ENCODE assay signal across 32 mouse cellular contexts in genomic region chr15:62244819-62245218, GRCm38 (mm10).
"Had no signal": no experiment of that assay in that cellular context is flagged by ENCODE, and none has a peak within 500 bp of the region (broad histone marks: within the 10 kb centered on the region; RNA-seq: fewer than 3 reads in every experiment).

No protein-coding gene starts in this region.

- H3K4me3 ChIP-seq: heart, embryonic 10.5 days; heart, embryonic 12.5 days; heart, embryonic 13.5 days; heart, embryonic 15.5 days; hindbrain, embryonic 10.5 days; hindbrain, embryonic 12.5 days; hindbrain, embryonic 13.5 days; hindbrain, embryonic 15.5 days; intestine, embryonic 15.5 days; kidney, embryonic 15.5 days; layer of hippocampus, adult 2 months; left cerebral cortex, adult 2 months had no signal

- H3K36me3 ChIP-seq: heart, embryonic 12.5 days; heart, embryonic 13.5 days; heart, embryonic 15.5 days; hindbrain, embryonic 10.5 days; hindbrain, embryonic 12.5 days; hindbrain, embryonic 13.5 days; hindbrain, embryonic 15.5 days; intestine, embryonic 15.5 days had no signal

- H3K9me3 ChIP-seq: heart, embryonic 10.5 days; heart, embryonic 12.5 days; heart, embryonic 13.5 days; heart, embryonic 15.5 days; hindbrain, embryonic 10.5 days; hindbrain, embryonic 12.5 days; hindbrain, embryonic 13.5 days; hindbrain, embryonic 15.5 days; intestine, embryonic 15.5 days; kidney, embryonic 15.5 days had no signal

- H3K9ac ChIP-seq: heart, embryonic 12.5 days; heart, embryonic 13.5 days; heart, embryonic 15.5 days; hindbrain, embryonic 12.5 days; hindbrain, embryonic 13.5 days; hindbrain, embryonic 14.5 days; hindbrain, embryonic 15.5 days; intestine, embryonic 15.5 days; kidney, embryonic 15.5 days had no signal

- H3K4me1 ChIP-seq: heart, embryonic 10.5 days; heart, embryonic 12.5 days; heart, embryonic 13.5 days; heart, embryonic 15.5 days; hindbrain, embryonic 10.5 days; hindbrain, embryonic 12.5 days; hindbrain, embryonic 13.5 days; hindbrain, embryonic 15.5 days; intestine, embryonic 15.5 days; kidney, embryonic 15.5 days had no signal

- DNase-seq: heart, postnatal 10 days; heart, postnatal 14 days; heart, postnatal 36 days; heart, postnatal 4 days; kidney, adult 11 months; kidney, adult 18-20 months; kidney, adult 2 months; kidney, adult 8-10 months; kidney, adult 9 months; kidney, postnatal 10 days; kidney, postnatal 14 days; kidney, postnatal 25 days; kidney, postnatal 36 days; kidney, postnatal 4 days; layer of hippocampus, adult 9-11 months; layer of hippocampus, postnatal 36 days had no signal

- H3K27ac ChIP-seq: heart, embryonic 10.5 days; heart, embryonic 13.5 days; heart, embryonic 15.5 days; hindbrain, embryonic 10.5 days; hindbrain, embryonic 12.5 days; hindbrain, embryonic 13.5 days; hindbrain, embryonic 14.5 days; hindbrain, embryonic 15.5 days; hindbrain, postnatal 0 days; intestine, embryonic 15.5 days; kidney, embryonic 15.5 days; kidney, postnatal 0 days; layer of hippocampus, adult 2 months; left cerebral cortex, adult 2 months had no signal

- H3K4me2 ChIP-seq: heart, embryonic 11.5 days; heart, embryonic 12.5 days; heart, embryonic 13.5 days; heart, embryonic 15.5 days; hindbrain, embryonic 12.5 days; hindbrain, embryonic 13.5 days; hindbrain, embryonic 14.5 days; hindbrain, embryonic 15.5 days; intestine, embryonic 15.5 days; kidney, embryonic 15.5 days had no signal

- H3K27me3 ChIP-seq: heart, embryonic 12.5 days; heart, embryonic 13.5 days; heart, embryonic 15.5 days; hindbrain, embryonic 12.5 days; hindbrain, embryonic 13.5 days; hindbrain, embryonic 15.5 days; intestine, embryonic 15.5 days; kidney, embryonic 15.5 days had no signal
